Mouse (Mus musculus): ENCODE measurements around the gene Gm13306.
"Not testable (repeated sequence)": the region's sequence is repeated elsewhere in the genome, so short reads cannot be mapped to it uniquely, and the experiment has no call there.

The Gm13306 gene

DNA sequence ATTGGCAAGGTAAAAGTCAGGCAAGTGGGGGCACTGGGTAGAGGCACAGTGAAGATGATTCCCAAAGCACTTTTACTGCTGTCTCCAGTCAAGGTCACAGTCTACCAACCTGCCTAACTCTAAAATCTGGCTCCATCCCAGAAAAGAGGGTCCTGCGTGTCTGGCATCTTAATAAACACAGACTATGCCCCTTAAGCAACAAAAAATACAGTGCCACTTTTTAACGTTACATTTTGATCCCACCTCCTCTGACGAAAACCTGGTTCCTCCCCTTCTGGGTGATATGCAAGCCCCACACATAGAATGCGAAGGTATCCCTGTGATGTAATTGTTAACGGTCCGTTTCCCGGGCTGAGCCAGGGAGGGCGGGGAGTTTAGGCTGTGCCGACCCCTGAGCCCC, at the start of gene Gm13306:
Gene Gm13306 (plus strand): TSS at position 301 of the 400 bp plus-strand sequence.
- not testable (repeated sequence) for DNase-seq (ENCODE audit: low spot score in 2 of 2)

DNA sequence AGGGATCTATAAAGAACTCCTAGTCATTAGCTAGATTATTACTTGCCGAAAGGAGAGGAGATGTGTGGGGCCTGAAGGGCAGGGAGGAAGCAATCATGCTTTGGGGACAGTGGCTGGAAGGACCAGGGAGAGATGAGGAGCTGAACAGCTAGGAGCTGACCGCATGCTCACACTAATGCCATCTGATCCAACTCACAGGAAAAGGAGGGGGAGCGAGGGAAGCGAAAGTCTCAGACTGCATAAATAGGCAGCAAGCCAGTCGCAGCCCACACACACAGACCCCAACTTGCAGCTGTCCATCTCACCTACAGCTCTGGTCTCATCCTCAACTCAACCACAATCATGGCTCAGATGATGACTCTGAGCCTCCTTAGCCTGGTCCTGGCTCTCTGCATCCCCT, 38.7 kb upstream of the Gm13306 start, which contains the start of gene Gm13304:
Gene Gm13304 (plus strand): TSS at position 301 of the 400 bp plus-strand sequence.
- not testable (repeated sequence) for DNase-seq (ENCODE audit: low spot score in 2 of 2)

DNA sequence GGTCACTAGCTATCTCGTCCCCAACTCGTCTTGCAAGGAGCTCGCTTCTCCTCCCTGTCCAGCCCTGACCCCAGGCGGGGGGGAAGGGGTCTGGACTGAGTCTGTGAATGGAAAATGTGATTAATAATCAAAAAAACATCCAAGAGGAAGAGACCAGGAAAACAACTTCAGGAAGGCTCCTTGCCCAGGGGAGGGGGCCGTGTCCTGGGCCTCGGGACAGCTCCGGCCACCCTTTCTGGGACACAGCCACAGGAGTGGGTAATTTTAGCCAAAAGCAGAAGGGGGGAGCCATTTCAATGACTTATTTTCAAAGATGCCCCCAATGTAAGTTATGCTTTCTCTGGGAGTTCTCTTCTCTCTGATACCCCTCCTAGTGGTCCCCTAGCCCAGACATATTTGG, 15.3 kb downstream of the Gm13306 start, which contains the start of gene Gm13305:
Gene Gm13305 (minus strand): TSS at position 101 of the 400 bp plus-strand sequence.
- DNase-seq (ENCODE audit: low spot score in 2 of 2) = not testable (repeated sequence)

DNA sequence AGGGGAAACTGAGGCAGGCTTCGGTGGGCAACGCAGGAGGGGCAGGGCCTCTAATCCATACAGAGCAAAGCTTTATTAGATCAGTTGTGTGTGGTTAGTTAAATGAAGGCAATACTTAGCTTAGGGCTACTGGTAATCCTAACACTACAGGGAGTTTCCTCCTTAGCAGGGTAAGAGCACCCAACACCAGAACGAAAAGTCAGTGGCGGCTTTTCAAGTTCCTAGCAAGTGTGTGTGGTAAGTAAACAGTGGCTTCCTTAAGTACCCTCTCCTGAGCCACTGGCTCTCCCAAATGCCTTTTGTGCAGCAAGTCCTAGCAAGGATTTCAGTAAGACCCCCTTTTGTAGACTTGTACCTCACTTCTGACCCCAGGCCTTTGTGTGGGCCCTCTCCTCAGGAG, 25.0 kb downstream of the Gm13306 start:
- DNase-seq (ENCODE audit: low spot score in 2 of 2) = not testable (repeated sequence)

DNA sequence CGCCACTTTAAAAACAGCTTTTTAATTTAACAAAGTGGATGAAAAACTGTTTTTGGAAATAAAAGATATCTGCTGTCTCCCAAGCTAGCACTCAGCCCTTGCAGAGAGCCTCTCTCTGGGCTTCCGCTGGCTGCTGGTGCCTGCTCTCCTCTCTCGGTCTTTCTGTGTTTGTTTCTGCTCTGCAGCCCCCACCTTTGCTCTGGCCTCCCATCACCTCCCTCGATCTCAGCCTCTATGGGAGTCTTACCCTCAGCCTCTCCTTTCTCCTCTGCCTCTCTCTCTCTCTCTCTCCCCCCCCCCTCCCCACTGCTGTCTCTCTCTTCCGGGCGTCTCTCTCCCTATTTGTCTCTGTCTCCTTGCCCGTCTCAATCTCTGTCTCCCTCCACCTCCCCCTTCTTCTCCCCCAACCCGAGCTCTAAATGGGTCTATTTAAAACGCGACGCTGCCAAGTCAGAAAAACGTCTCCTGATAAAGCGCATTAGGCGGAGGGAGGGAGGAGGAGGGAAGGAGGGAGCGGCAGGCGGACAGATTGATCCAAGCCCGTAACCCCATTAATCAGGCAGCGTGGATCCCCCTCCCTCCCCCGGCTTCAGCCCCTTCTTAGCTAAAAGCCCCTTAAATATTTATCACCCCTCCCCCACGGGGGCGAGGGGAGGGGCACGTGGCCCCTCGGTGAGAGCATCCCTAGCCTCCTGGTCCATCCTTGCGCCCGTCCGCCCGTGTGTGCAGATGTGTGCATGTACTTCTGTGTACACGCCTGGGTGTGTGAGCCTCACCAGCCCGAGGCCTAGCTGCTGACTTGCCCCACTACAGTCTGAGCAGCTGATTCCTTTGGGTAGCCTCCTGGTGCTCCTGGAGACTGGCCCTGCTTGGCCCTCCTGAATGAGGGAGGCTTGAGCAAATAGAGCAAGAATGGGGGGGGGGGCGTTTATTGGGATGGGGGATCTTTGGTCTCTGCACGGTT, 30.3 kb downstream of the Gm13306 start:
- not testable (repeated sequence) for DNase-seq (ENCODE audit: low spot score in 2 of 2)

DNA sequence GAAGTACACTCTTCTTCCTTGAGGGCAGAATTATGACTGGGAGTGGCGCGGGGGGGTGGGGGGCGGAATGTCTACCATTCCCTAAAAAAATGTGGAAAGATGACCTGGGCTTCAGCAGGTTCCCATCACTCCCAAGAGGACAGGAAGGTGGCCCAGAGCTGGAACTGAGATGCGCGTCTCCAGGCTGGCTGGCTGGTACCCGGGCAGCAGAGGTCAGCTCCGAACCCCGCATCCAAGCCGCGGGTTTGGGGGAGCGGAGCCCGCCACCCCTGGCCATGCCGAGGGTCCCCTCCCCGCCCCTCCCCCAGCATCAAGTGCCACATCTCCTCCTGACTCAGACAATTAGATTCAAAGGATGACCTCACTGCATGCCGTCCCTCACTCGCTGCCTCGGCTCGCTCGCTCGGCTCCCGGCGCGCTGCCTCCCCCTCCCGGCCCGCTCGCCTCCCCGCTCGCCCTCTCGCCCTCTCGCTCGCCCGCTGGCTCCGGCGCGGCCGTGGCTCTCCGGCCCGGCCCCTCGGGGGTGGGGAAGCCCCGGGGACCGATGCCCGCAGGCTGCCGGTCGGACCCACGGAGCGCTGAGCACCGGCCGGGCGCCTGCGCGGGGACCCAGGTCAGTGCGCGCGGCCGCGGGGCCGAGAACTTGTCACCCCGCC, 31.2 kb downstream of the Gm13306 start:
- DNase-seq (ENCODE audit: low spot score in 2 of 2) = not testable (repeated sequence)

DNA sequence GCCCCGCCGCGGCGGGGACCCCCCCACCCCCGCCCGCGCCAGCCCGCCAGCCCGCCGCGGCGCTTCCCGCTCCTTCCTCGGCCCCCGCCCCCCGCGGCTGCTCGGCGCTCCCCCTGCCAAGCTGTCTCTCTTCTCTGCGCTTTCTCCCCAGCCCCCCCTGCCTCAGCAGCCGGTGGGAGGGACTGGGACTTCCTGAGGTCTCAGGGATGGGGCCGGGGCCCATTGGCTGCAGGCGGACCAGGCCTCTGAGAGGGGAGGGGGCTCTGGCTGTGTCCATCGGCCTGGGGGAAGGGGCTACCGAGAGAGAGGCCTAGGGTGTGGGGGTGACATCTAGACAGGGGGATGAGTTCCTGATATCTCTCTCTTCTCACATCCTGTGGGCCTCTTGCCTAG, 31.7 kb downstream of the Gm13306 start:
- not testable (repeated sequence) for DNase-seq (ENCODE audit: low spot score in 2 of 2)

Measured in thymus, postnatal 10 days (tissue).